Mouse (Mus musculus) layer of hippocampus, adult 9-10 months (tissue): ENCODE results near the gene Zc3h4.

Source experiments
- DNase-seq: peaks from one replicate; pipeline ENCODE4 v3.0.0; 2022; ENCODE audit warnings: low spot score

The Zc3h4 gene

DNA sequence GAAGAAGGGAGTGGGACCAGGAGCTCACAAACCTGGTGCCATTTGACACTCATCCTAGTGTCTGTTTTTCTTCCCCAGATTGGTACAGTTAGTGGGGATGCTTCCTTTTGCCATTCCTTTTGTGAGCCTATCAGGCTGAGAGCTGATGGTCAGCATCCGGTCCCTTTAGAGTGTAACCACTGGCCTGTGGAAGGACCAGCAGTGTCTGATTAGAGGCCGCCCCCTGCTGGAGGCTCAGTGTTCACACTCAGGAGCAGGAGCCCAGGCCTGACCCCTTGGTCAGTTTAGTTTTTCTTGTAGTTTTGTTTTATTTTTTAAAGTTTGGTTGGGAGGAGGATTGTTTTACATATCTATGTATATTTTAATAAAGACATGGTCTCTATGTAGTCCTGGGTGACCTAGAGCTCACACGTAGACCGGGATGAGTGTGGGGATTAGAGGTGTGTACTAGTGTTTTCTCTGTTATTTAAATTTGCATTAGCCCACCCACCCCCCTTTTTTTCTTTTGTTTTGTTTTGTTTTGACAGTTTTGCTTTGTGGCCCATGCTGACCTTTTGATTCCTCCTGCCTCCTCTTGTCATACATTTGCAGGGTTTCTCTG, 25.5 kb downstream of the Zc3h4 start:
- DNase-seq = no peak

DNA sequence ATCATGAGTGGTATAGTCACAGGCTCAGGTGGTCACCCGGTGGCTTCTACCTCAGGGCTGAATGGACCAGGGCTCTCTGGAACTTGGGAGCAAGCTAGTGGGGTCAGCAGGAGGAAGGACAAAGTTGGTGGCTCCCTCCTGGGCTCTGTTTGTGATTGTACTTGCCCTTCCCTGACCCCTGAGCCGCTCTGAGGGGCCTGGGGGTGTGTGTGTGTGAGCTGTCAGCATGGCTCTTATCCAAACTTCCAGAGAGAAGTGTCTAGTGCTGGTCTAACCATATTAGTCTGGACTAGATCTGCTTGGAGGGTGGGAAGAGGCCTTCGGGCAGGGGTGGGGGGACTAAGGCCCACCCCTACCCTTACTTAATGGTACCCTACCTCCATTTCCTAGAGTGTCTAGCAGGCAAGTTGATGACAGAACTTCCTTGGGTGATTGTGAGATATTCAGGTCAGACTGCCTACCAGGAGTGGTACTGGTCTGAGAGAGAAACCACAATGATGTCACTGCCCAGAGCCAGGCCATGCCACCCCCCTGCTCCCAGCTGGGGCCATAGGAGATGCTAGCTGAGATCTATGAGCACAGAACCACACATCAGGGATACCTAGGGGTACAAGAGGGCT, 32.8 kb downstream of the Zc3h4 start:
- DNase-seq = no peak

DNA sequence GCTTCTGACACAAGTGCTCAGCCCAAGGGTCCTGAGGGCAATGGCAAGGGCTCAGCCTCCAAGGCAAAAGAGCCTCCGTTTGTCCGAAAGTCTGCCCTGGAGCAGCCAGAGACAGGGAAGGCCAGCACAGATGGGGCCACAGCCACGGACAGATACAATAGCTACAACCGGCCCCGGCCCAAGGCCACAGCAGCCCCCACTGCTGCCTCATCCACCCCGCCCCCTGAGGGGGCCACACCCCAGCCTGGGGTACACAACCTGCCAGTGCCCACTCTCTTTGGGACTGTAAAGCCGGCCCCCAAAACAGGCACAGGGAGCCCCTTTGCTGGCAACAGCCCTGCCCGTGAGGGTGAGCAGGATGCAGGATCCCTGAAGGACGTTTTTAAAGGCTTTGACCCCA, 34.4 kb downstream of the Zc3h4 start:
- DNase-seq = no peak

DNA sequence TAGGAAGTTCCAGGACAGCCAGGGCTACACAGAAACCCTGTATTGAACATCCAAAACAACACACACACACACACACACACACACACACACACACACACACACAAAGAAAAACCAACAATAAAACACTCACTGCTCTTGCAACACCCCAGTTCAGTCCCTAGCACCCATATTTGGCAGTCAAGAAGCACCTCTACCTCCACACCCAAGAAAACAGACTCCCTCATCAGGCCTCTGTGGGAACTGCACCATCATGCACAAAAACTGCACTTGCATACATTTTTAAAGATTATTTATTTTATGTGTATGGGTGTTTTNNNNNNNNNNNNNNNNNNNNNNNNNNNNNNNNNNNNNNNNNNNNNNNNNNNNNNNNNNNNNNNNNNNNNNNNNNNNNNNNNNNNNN, 40.5 kb downstream of the Zc3h4 start:
- DNase-seq = no peak

DNA sequence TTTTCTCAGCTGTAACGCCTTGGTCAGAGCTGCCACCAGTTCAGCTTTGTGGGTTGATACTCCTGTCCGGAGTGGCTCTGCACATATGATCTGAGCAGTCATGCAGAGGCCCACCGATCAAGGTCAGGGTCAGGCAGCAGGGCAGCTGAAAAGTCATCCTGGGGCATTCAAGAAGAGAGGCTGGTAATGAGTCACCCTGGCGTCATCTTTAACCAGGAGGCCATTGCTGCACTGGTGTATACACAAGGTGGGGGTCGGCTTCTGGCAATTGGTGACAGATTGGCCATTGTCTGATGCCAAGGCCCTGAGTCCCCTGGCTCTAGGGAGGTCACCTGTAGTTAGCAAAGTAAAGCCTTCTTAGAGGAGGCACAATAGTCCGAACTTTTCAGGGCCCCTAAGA, 50.9 kb downstream of the Zc3h4 start:
- no peak for DNase-seq

DNA sequence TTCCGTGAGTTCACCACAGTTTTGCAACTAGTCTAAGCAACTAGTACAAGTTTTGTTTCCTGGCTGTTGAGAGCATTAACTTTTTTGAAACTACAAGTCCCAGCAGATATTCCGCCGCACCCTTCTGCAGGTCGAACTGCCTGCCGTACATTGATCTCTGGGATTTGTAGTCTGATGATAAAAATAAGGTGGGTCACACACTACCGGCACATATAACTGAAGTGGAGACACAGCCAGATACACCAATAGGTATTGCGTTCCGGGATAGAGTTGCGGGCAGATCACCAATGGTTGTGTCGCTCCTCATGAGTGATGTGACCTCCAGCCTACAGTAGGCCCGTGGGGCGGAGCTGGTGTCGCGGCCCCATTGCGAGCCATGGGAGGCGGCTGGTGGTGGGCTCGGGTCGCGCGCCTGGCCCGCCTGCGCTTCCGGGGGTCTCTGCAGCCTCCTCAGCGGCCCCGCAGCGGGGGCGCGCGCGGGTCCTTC, 51.9 kb downstream of the Zc3h4 start, which contains the start of gene Tmem160:
Gene Tmem160 (plus strand): TSS at position 193 of the 487 bp plus-strand sequence.
- peak; percentile 94 for DNase-seq

DNA sequence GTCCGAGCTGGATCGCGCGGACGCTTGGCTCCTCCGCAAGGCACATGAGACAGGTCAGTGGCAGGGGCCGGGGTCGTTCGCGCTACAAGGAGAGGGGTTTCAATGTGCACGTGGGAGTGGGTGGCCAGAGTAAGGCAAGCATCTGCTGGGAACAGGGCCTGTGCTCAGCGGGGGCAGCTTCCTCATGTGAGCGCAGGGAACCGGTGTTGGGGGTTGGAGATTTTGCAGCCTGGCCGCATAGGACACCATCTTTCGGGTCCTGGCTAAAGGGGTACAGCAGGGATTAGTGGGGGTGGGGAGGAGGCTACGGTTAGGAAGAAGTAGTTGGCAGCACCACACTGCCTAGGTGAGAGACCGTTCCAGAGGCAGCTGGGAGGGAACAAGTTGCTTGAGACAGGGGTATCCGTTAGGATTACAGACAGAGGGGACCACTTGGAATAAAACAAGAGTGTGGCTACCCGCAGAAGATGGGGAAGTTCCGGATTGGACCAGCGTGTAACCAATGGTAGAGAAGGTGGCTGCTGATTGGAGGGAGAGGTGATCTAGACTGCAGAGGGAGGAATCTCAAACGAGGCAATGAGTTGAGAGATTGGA, 52.5 kb downstream of the Zc3h4 start:
- DNase-seq = peak; percentile 37

DNA sequence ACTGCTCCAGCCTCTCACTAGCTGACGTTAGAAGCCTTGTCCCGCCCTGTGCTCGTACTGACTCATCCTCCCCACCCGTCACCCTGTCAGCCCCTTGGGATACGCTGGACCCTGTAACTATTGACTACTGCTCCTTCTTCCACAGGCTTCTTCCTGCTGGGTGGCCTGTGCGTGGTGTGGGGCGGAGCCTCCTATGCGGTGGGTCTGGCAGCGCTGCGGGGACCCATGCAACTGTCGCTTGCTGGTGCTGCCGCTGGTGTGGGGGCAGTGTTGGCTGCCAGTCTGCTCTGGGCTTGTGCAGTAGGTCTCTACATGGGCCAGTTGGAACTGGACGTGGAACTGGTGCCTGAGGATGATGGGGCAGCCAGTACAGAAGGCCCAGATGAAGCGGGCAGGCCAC, 54.3 kb downstream of the Zc3h4 start:
- DNase-seq = no peak

DNA sequence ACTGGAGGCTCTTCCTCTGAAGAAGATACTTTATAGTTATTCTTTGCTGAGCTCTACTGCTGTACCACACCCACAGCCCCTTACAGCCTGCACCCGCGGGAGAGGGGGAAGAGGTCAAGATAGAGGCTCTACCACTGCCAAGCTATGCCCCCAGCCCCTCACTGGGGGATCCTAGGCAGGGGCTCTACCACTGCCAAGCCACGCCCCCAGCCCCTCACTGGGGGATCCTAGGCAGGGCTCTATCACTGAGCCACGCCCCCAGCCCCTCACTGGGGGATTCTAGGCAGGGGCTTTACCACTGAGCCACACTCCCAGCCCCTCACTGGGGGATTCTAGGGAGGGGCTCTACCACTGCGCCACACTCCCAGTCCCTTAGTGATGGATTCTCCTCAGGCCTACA, 55.6 kb downstream of the Zc3h4 start:
- no peak for DNase-seq

DNA sequence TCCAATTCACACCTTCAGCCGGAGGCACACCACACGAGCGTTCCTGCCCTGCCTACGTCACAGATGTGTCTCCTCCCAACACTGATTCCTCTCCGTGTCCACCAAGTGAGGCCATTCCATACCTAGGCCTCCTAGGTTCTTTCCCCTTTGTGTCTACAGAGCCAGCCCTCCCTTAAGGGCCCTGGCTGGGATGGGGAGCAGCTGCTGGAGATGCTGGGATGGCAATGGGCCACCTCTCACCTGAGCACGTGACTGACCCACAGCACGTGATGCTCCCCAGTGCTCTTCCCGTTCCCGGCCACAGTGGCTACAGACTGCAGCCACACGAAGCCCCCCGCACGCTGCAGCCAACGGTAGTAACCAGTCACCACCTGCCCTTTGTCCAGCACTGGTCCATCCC, 59.9 kb downstream of the Zc3h4 start:
- DNase-seq = no peak

DNA sequence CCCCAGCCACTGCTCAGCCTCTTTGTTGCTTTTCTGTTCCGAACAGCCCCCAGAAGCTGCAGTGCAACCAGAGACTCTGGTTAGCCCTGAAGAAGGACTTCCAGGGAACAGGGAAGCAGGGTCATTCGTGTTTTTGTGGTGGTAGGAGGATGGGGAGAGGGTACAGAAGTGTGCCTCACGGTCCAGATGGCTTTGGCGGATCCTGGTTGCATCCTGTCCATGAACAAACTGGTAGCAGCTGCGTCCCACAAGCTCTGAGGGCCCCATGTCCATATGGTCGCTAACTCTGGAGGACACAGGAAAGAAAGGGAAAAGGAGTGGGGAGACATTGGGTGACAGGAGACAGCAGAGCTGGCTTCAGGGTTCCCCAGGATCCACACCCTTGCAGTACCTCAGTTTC, 60.4 kb downstream of the Zc3h4 start:
- DNase-seq = no peak

DNA sequence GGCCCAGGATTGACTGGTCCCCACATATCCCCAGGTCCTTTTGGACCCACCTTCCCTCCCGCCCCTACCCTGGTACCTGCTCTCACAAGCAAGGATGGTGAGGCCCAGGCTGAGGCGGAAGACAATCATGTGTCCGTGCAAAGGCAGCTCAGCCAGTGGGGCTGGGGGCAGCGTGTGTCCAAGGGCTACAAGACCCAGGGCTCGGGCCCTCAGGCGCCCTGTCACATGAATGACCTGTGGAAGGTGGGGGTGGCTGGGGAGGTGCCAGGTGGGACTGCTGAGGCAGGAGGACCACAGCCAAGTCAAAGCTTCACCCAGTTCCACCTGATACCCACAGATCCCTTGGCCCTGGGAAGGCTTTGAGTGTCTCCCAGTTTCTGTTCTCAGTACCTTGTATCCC, 61.0 kb downstream of the Zc3h4 start:
- no peak for DNase-seq

DNA sequence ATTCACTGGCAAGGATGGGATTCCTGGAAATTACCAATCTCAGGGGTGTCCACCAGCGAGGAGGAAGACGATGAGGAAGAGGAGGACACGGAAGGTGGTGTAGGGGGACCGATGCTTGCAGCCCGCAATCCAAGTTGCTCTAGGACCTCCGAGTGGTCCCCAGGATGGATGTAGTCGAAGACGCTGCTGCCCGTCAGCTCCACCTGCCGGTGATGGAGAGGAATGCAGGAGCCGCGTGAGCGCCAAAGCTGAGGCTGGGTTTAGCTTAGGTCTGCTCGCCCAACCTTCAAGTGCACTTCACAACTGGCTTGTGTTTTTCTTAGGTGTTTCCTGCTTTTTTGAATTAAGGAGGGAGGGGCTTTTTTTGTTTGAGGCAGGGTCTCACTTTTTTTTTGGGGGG, 62.5 kb downstream of the Zc3h4 start:
- peak; percentile 29 for DNase-seq

DNA sequence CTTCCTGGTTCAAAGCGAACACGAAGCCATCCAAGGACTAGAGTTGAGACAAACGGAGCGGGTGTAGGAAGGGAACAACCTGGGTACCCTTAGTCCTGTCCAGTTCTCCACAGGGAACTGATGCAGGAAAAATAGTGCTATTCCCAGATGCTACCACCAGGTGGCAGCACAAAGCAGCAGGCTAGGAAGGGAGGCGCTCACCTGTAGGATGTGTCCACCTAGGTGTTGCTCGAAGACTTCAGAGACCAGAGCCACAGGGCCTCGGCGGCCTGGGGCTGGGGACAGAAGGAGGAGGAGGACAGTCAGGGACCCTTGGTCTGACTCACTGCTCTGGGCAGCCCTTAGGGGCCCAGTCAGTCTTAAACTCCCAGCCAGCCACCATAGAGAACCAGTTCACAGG, 64.5 kb downstream of the Zc3h4 start:
- peak; percentile 33 for DNase-seq

DNA sequence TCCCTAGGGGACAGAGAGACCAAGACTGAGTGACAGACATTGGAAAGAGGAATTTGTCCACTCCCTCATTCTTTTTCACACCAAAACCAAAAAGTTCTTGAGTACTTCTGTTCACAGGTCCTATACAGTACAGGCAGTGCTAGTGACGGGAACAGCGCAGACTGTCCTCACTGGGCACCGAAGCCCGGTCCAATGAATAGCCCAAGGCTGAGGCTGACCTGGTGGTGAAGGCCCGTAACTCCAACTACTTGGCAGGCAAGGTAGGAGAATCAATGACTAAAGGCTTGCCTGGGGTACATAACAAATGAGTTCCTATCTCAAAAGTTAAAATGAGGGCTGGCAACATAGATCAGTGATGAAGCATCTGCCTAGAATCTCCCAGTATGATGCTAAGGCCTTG, 64.9 kb downstream of the Zc3h4 start:
- no peak for DNase-seq

DNA sequence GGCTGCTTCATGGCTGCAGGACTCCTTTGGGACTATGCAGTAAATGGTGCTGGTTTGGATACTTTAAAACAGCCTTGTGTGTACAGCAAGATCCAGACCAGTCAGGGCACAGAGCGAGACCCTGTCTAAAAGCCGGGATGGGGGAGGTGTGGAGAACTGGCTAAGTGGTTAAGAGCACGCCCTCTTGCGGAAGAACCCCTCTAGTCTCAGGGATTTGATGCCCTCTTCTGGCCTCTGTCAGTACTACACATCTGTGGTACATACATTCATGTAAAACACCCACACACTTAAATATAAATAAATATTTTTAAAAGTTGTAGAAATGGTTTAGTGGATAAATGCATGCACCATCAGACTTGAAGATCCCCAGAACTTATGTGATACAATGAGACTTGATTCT, 65.9 kb downstream of the Zc3h4 start:
- no peak for DNase-seq

DNA sequence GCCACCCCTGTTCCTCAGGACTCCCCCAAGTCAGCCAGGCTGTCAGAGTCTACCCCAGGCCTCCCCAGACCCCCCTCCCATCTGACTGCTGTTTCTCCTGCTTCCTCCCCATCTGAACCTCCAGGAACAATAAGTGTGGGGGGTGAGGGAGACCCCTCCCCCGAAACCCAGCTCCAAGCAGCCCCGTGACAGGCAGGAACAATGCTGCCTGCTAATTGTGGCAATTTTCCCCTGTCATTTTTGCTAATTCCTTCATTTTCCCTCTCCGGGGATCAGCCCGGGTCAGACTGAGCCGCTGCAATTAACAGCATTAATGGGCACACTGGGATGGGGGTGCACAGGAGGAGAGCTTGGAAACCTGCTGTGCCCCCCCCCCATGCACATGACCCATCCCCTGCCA, 67.4 kb downstream of the Zc3h4 start:
- no peak for DNase-seq

DNA sequence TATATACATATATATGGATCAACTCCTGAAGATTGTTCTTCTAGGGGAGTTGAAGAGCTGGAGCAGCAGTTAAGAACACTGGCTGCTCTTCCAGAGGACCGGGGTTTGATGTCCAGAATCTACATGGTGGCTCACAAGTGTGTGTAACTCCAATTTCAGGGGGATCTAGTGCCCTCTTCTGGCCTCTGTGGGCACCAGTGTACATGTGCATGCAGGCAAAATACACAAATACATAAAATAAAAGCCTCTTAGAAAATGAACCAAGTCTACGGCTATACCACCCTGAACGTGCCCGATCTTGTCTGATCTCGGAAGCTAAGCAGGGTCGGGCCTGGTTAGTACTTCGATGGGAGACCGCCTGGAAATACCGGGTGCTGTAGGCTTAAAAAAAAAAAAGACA, 70.8 kb downstream of the Zc3h4 start:
- no peak for DNase-seq

DNA sequence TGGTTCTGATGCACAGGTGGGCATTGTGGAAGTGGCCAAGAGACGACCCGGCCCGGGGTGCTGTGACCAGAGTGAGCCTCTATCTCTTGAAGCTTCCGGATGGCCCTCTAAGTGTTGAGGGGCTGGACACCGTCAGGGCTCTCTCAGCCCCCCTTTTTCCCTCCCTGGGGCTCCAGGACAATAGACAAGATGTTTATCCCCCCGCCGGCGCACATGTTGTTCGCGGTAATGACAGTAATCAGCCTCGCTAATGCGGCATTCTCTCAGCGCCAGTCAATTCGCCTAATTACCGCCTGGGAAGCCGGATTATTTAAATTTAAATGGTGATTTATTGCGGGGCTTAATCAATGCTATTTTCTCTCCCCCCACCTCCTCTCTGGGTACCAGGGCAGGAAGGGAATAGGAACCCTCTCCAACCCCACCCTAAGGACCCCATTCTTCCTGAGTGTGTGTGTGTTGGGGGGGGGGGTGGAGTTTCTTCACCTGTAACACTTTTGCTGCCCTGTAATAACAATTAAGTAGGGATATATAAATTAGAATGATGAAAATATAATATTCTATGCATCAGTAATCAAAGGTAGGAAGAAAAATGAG, 71.5 kb downstream of the Zc3h4 start:
- DNase-seq = no peak

DNA sequence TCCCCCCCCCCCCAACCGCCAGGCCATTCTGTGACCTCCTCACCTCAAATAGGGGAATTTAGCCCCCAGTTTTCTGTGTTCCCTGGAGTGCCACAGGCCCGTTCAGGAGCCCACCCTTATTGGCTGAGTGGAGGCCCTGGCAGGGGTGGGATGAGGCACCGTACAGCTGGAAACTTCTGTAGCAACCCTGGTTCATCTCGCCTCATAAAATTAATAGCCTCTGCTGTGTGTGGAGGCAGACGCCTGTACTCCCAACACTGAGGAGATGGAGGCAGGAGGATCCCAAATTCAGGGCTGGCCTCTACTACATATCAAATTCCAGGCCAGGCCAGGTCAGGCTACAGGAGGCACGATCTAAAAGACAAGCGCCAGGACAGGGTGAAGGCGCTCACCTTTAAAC, 73.1 kb downstream of the Zc3h4 start:
- no peak for DNase-seq

DNA sequence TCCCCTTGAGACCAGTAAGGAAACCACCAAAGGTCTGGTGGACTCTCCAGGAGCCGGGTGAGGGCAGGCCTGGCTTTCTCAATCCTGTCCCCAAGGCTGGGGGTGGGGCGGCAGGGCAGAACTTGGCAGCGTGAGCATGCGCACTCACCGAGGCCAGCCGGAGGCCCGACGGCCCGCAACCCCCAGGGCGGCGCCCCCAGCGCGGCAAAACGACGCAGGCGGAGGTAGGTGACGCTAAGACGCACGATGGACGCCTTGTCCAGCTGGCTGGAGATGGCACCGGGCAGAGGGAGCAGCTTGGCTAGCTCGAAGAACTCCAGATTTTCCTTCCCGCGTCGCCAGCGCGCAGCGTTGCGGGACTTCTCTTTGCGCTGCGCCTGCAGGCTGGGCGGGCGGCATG, 73.7 kb downstream of the Zc3h4 start:
- no peak for DNase-seq

DNA sequence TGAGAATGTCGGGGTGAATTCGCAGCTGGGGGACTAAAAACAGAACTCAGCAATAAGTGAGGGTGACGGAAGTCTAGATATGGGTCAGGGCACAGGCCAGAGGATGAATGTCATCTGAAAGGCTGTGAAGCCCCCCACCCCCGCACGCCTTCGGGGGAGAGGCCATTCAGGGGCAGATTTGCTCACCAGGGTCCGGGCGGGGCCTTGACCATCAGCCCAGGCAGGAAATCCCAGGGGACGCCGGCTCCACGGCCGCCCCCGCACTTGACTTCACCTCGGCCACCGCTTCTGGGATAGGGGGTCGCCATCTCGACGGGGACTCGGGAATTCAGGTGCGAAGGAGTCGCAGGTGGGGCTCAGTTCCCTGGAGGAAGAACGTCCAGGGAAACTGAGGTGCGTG, 74.6 kb downstream of the Zc3h4 start:
- no peak for DNase-seq
